Mouse (Mus musculus): Measurements from ENCODE around the gene Rpl27. TPM values are rescaled to one million over a fixed set of nuclear protein-coding genes. Genes with fewer than 3 reads are reported as not detected.

Gene Rpl27
- total and polyA plus RNA-seq, 3 experiments = 909 to 5,728 (median 3,039) TPM

GRCm38 (mm10) chr11:101455627-101456026 lies 13.5 kb downstream of the Rpl27 start:
- H3K4me1 ChIP-seq (ENCODE audit: control insufficient read depth in 1 of 2, insufficient read depth in 2 of 2) = peaks cover 0 to 44% of the 10 kb centered on the region in 2 experiments; a peak in 3 of 4 replicates
- H3K79me2 ChIP-seq (replicated peaks; ENCODE audit: control insufficient read depth, extremely low read depth, insufficient read depth, poor library complexity, severe bottlenecking) = 0 out of 2 replicates have a peak, but pooled peaks cover 3% of the 10 kb centered on the region
- peaks cover 39 to 90% of the 10 kb centered on the region in 2 experiments for H3K36me3 ChIP-seq (replicated peaks in 1 of 2; ENCODE audit: control insufficient read depth in 1 of 2, insufficient read depth in 1 of 2, low read length in 1 of 2)
- in situ Hi-C loops (cut with MboI; ENCODE audit: low pct_ligation_motif_present, low pct_unique_long_range_greater_than_20kb, low sequenced_read_pairs) = no loop called here
- no peak overlapping the region for H3K9ac ChIP-seq (ENCODE audit: insufficient read depth, low read depth)
- no peak overlapping the region for H3K27ac ChIP-seq (ENCODE audit: insufficient read depth, low read depth)
- H3K9me3 ChIP-seq (replicated peaks; ENCODE audit: low read length) = no peaks in the 10 kb centered on the region
- H3K27me3 ChIP-seq (replicated peaks) = no peaks in the 10 kb centered on the region
- H3K4me2 ChIP-seq (ENCODE audit: insufficient read depth, low read depth, poor library complexity, severe bottlenecking) = no peak overlapping the region
- TF ChIP-seq NELFE (IDR thresholded peaks at IDR 0.05; ENCODE audit: low read depth, low read length) (no peak), ETS1 (conservative IDR thresholded peaks at IDR 0.05; ENCODE audit: low read depth, low read length) (no peak), MAZ (IDR thresholded peaks at IDR 0.05; ENCODE audit: low read depth, low read length) (no peak), ZKSCAN1 (IDR thresholded peaks at IDR 0.05; ENCODE audit: borderline replicate concordance, low read depth, low read length) (no peak), NRF1 (IDR thresholded peaks at IDR 0.05; ENCODE audit: low read depth, low read length) (no peak), ZMIZ1 (IDR thresholded peaks at IDR 0.05; ENCODE audit: low read depth, low read length) (no peak), JUN (IDR thresholded peaks at IDR 0.05; ENCODE audit: insufficient read depth, low read depth, low read length) (no peak), SIN3A (IDR thresholded peaks at IDR 0.05; ENCODE audit: low read length) (no peak)
- dilution Hi-C loops (cut with MboI; ENCODE audit: extremely low pct_ligation_motif_present, extremely low pct_unique_long_range_greater_than_20kb, low sequenced_read_pairs) = no loop called here
- H3K4me3 ChIP-seq (replicated peaks in 1 of 3; ENCODE audit: low read depth in 2 of 3, low read length in 2 of 3, poor library complexity in 1 of 3) = no peak overlapping the region
- DNase-seq (ENCODE audit: extremely low read depth) = no peak

- H3K36me3 ChIP-seq (replicated peaks in 1 of 2; ENCODE audit: control insufficient read depth in 1 of 2, insufficient read depth in 1 of 2, low read length in 1 of 2) = peaks cover 48 to 92% of the 10 kb centered on the region in 2 experiments
- H3K4me1 ChIP-seq (ENCODE audit: control insufficient read depth in 1 of 2, insufficient read depth in 2 of 2) = peaks cover 5 to 38% of the 10 kb centered on the region in 2 experiments
- H3K4me3 ChIP-seq (replicated peaks in 1 of 3; ENCODE audit: low read depth in 2 of 3, low read length in 2 of 3, poor library complexity in 1 of 3) = no peak overlapping the region
- no peak for TF ChIP-seq RAD21 (IDR thresholded peaks at IDR 0.05; ENCODE audit: low read depth, low read length)
- no peak for TF ChIP-seq SIN3A (IDR thresholded peaks at IDR 0.05; ENCODE audit: low read length)
- TF ChIP-seq ZMIZ1 (IDR thresholded peaks at IDR 0.05; ENCODE audit: low read depth, low read length) = no peak
- no peak for TF ChIP-seq JUN (IDR thresholded peaks at IDR 0.05; ENCODE audit: insufficient read depth, low read depth, low read length)
- TF ChIP-seq ETS1 (conservative IDR thresholded peaks at IDR 0.05; ENCODE audit: low read depth, low read length) = no peak
- no peak for TF ChIP-seq CTCF (conservative IDR thresholded peaks at IDR 0.05 in 1 of 2, IDR thresholded peaks at IDR 0.05 in 1 of 2; ENCODE audit: low read depth in 2 of 2, low read length in 2 of 2)
- TF ChIP-seq MAFK (IDR thresholded peaks at IDR 0.05; ENCODE audit: insufficient replicate concordance, low read length) = no peak
- TF ChIP-seq ELF1 (IDR thresholded peaks at IDR 0.05; ENCODE audit: low read depth, low read length) = no peak
- no peak for TF ChIP-seq USF2 (conservative IDR thresholded peaks at IDR 0.05; ENCODE audit: low read depth, low read length)
- TF ChIP-seq MYC (IDR thresholded peaks at IDR 0.05; ENCODE audit: low read depth, low read length) = no peak
- TF ChIP-seq E2F4 (IDR thresholded peaks at IDR 0.05; ENCODE audit: insufficient replicate concordance, low read depth, low read length) = no peak
- DNase-seq (ENCODE audit: extremely low read depth) = no peak
- no peak overlapping the region for H3K4me2 ChIP-seq (ENCODE audit: insufficient read depth, low read depth, poor library complexity, severe bottlenecking)
- H3K9ac ChIP-seq (ENCODE audit: insufficient read depth, low read depth) = no peak overlapping the region
- H3K27ac ChIP-seq (ENCODE audit: insufficient read depth, low read depth) = no peak overlapping the region
- H3K79me2 ChIP-seq (replicated peaks; ENCODE audit: control insufficient read depth, extremely low read depth, insufficient read depth, poor library complexity, severe bottlenecking) = 0 out of 2 replicates have a peak, but pooled peaks cover 3% of the 10 kb centered on the region
- no peaks in the 10 kb centered on the region for H3K9me3 ChIP-seq (replicated peaks; ENCODE audit: low read length)
- dilution Hi-C loops (cut with MboI; ENCODE audit: extremely low pct_ligation_motif_present, extremely low pct_unique_long_range_greater_than_20kb, low sequenced_read_pairs) (no loop called here), in situ Hi-C loops (cut with MboI; ENCODE audit: low pct_ligation_motif_present, low pct_unique_long_range_greater_than_20kb, low sequenced_read_pairs) (no loop called here)
- H3K27me3 ChIP-seq (replicated peaks) = no peaks in the 10 kb centered on the region
Measured at GRCm38 (mm10) chr11:101457631-101458030, 15.5 kb downstream of the Rpl27 start.
